Mouse (Mus musculus): ENCODE measurements around the gene Kcnd3. TPM values are rescaled to one million over a fixed set of nuclear protein-coding genes. Genes with fewer than 3 reads are reported as not detected.

The Kcnd3 gene
- polyA plus RNA-seq, 1 experiment = not detected

GRCm38 (mm10) chr3:105665105-105665765 is 213.1 kb downstream of the Kcnd3 start:
- Histone ChIP-seq H3K4me1 (ENCODE audit: control insufficient read depth, insufficient read depth, low read length) (no peaks in the 10 kb centered on the region), H3K27ac (ENCODE audit: insufficient read depth, low read depth, low read length) (no peak overlapping the region), H3K4me3 (ENCODE audit: insufficient read depth, low read length) (no peak overlapping the region)
- TF ChIP-seq CTCF (IDR thresholded peaks at IDR 0.05; ENCODE audit: low read depth, low read length) (no peak), POLR2A (IDR thresholded peaks at IDR 0.05; ENCODE audit: borderline replicate concordance, low read depth, low read length) (no peak)

DNA sequence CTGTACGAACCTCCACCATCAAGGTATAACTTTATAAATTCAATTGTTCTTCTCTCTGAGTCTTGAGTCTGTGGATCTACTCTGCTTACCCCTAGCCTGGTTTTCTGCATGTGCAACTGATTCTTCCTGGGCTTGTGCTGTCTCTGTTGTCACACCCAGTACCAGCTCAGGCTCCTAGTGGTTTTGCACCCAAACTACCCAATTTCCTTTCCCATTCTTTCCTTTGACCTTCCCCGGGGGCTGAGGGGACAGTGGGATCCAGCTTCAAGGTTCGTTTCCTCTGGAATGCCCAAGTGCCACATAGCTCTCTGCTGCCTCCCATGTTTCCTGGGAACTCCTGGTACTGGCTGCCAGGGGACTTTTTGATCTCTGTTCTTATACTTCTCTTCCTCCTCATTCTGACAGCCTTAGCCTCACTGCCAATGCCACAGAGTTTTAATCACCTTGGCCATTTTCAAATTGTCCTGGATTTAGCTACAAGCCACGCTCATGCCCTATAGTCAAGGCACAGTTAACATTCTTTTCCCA is 214.9 kb downstream of the Kcnd3 start:
- no peaks in the 10 kb centered on the region for H3K4me1 ChIP-seq (ENCODE audit: control insufficient read depth, insufficient read depth, low read length)
- TF ChIP-seq CTCF (IDR thresholded peaks at IDR 0.05; ENCODE audit: low read depth, low read length) (no peak), POLR2A (IDR thresholded peaks at IDR 0.05; ENCODE audit: borderline replicate concordance, low read depth, low read length) (no peak)
- no peak overlapping the region for H3K27ac ChIP-seq (ENCODE audit: insufficient read depth, low read depth, low read length)
- H3K4me3 ChIP-seq (ENCODE audit: insufficient read depth, low read length) = no peak overlapping the region

DNA sequence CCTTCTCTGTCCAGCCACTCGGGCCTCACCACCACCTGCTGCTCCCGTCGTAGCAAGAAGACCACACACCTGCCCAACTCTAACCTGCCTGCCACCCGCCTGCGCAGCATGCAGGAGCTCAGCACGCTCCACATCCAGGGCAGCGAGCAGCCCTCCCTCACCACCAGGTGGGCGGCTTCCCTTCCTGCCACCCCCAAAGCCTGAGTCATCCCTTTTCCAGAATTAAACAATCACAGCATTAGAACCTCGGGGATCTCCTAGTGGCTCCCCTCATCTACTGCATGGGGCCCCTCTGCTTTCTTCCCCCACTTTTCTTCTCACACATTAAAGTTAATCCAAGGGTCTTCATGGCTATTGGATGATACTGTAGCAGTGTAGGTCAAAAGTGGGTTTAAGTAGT is 216.0 kb downstream of the Kcnd3 start:
- no peak for TF ChIP-seq CTCF (IDR thresholded peaks at IDR 0.05; ENCODE audit: low read depth, low read length)
- no peak for TF ChIP-seq POLR2A (IDR thresholded peaks at IDR 0.05; ENCODE audit: borderline replicate concordance, low read depth, low read length)
- no peak overlapping the region for H3K4me3 ChIP-seq (ENCODE audit: insufficient read depth, low read length)
- H3K27ac ChIP-seq (ENCODE audit: insufficient read depth, low read depth, low read length) = no peak overlapping the region
- H3K4me1 ChIP-seq (ENCODE audit: control insufficient read depth, insufficient read depth, low read length) = no peaks in the 10 kb centered on the region

GRCm38 (mm10) chr3:105669776-105670175 is 217.6 kb downstream of the Kcnd3 start:
- Histone ChIP-seq H3K4me3 (ENCODE audit: insufficient read depth, low read length) (no peak overlapping the region), H3K4me1 (ENCODE audit: control insufficient read depth, insufficient read depth, low read length) (no peaks in the 10 kb centered on the region), H3K27ac (ENCODE audit: insufficient read depth, low read depth, low read length) (no peak overlapping the region)
- no peak for TF ChIP-seq CTCF (IDR thresholded peaks at IDR 0.05; ENCODE audit: low read depth, low read length)
- no peak for TF ChIP-seq POLR2A (IDR thresholded peaks at IDR 0.05; ENCODE audit: borderline replicate concordance, low read depth, low read length)

DNA sequence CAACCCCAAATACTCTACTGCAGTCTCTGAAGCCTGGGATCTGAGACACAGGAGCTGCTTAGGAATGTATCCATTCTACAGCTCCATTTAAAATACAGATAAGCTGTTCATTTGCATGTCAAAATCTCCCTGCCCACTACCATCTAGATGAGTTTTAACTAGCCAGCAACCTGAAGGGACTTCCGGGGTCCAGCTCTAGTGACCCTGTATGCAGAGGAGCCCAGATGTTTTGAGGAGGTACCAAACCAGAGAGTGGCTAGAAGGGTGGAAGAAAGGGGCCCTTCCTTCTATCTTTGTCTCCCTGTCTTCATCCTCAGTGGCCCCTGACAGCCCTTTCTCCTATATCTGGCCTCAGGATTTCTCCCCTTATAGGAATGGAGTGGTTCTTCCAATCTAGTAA is 218.7 kb downstream of the Kcnd3 start:
- H3K4me3 ChIP-seq (ENCODE audit: insufficient read depth, low read length) = no peak overlapping the region
- no peaks in the 10 kb centered on the region for H3K4me1 ChIP-seq (ENCODE audit: control insufficient read depth, insufficient read depth, low read length)
- TF ChIP-seq CTCF (IDR thresholded peaks at IDR 0.05; ENCODE audit: low read depth, low read length) (no peak), POLR2A (IDR thresholded peaks at IDR 0.05; ENCODE audit: borderline replicate concordance, low read depth, low read length) (no peak)
- no peak overlapping the region for H3K27ac ChIP-seq (ENCODE audit: insufficient read depth, low read depth, low read length)

- TF ChIP-seq CTCF (IDR thresholded peaks at IDR 0.05; ENCODE audit: low read depth, low read length) (no peak), POLR2A (IDR thresholded peaks at IDR 0.05; ENCODE audit: borderline replicate concordance, low read depth, low read length) (no peak)
- H3K4me3 ChIP-seq (ENCODE audit: insufficient read depth, low read length) = no peak overlapping the region
- no peak overlapping the region for H3K27ac ChIP-seq (ENCODE audit: insufficient read depth, low read depth, low read length)
- no peaks in the 10 kb centered on the region; the same call in 1 of the 2 replicates for H3K4me1 ChIP-seq (ENCODE audit: control insufficient read depth, insufficient read depth, low read length)
Measured at GRCm38 (mm10) chr3:105674595-105675218, 222.6 kb downstream of the Kcnd3 start.

- no peak for TF ChIP-seq POLR2A (IDR thresholded peaks at IDR 0.05; ENCODE audit: borderline replicate concordance, low read depth, low read length)
- H3K27ac ChIP-seq (ENCODE audit: insufficient read depth, low read depth, low read length) = no peak overlapping the region
- no peak overlapping the region for H3K4me3 ChIP-seq (ENCODE audit: insufficient read depth, low read length)
- no peaks in the 10 kb centered on the region; the same call in 1 of the 2 replicates for H3K4me1 ChIP-seq (ENCODE audit: control insufficient read depth, insufficient read depth, low read length)
Measured at GRCm38 (mm10) chr3:105675932-105676331, 223.8 kb downstream of the Kcnd3 start.

- Histone ChIP-seq H3K4me1 (ENCODE audit: control insufficient read depth, insufficient read depth, low read length) (no peaks in the 10 kb centered on the region; the same call in 1 of the 2 replicates), H3K27ac (ENCODE audit: insufficient read depth, low read depth, low read length) (no peak overlapping the region), H3K4me3 (ENCODE audit: insufficient read depth, low read length) (no peak overlapping the region)
- no peak for TF ChIP-seq CTCF (IDR thresholded peaks at IDR 0.05; ENCODE audit: low read depth, low read length)
- TF ChIP-seq POLR2A (IDR thresholded peaks at IDR 0.05; ENCODE audit: borderline replicate concordance, low read depth, low read length) = no peak
Measured at GRCm38 (mm10) chr3:105680346-105680745, 228.2 kb downstream of the Kcnd3 start.

GRCm38 (mm10) chr3:105686394-105687323 is 234.5 kb downstream of the Kcnd3 start:
- peak overlapping the region; percentile 95 for H3K4me3 ChIP-seq (ENCODE audit: insufficient read depth, low read length)
- H3K27ac ChIP-seq (ENCODE audit: insufficient read depth, low read depth, low read length) = peak overlapping the region; percentile 33
- H3K4me1 ChIP-seq (ENCODE audit: control insufficient read depth, insufficient read depth, low read length) = peaks cover 14% of the 10 kb centered on the region
- TF ChIP-seq CTCF (IDR thresholded peaks at IDR 0.05; ENCODE audit: low read depth, low read length) = no peak
